Mouse (Mus musculus) forebrain, embryonic 16.5 days (tissue): ENCODE data around the gene Sf3a2. TPM values are rescaled to one million over a fixed set of nuclear protein-coding genes. Genes with fewer than 3 reads are reported as not detected.

ENCODE experiments used
- ATAC-seq: fragments of 200-750 bp; cut with Nextera tagmentation; 2 replicates; pipeline ENCODE4 v1.8.0; 2017; ENCODE audit warnings: mild to moderate bottlenecking, moderate library complexity
- H3K27ac ChIP-seq: fragments of 300-500 bp; sonication (generic); 2 replicates; pipeline ENCODE4 v1.5.1; 2014; ENCODE audit warnings: low read length, control low read depth
- H3K27me3 ChIP-seq: fragments of 300-500 bp; sonication (generic); replicated peaks from 2 replicates; pipeline ENCODE4 v1.6.1; 2014; ENCODE audit warnings: low read length; ENCODE audit not compliant: control insufficient read depth, insufficient read depth
- H3K36me3 ChIP-seq: fragments of 300-500 bp; sonication (generic); 2 replicates; pipeline ENCODE4 v1.6.1; 2014; ENCODE audit not compliant: control insufficient read depth, insufficient read depth
- H3K4me1 ChIP-seq: fragments of 300-500 bp; sonication (generic); replicated peaks from 2 replicates; pipeline ENCODE4 v1.6.1; 2014; ENCODE audit warnings: low read length; ENCODE audit not compliant: control insufficient read depth, insufficient read depth
- H3K4me2 ChIP-seq: fragments of 300-500 bp; sonication (generic); 2 replicates; pipeline ENCODE4 v1.6.1; 2014; ENCODE audit warnings: mild to moderate bottlenecking, low read length, control low read depth
- H3K4me3 ChIP-seq: fragments of 300-500 bp; sonication (generic); replicated peaks from 2 replicates; pipeline ENCODE4 v1.5.1; 2014; ENCODE audit warnings: mild to moderate bottlenecking, low read length, control low read depth
- H3K9ac ChIP-seq: fragments of 300-500 bp; sonication (generic); replicated peaks from 2 replicates; pipeline ENCODE4 v1.6.1; 2014; ENCODE audit warnings: low read depth, low read length, control low read depth
- H3K9me3 ChIP-seq: fragments of 300-500 bp; sonication (generic); 2 replicates; pipeline ENCODE4 v1.6.1; 2016; ENCODE audit warnings: low read length; ENCODE audit not compliant: control insufficient read depth
- WGBS: fragments of 180-500 bp; shearing (Covaris S2); extraction: QIAGEN DNeasy Blood & Tissue Kit; methylation state at CpG from one replicate; pipeline ENCODE4 v1.1.7; 2014; 5-methylcytosine and 5-hydroxymethylcytosine counted together
- polyA plus RNA-seq: library from polyadenylated mRNA; unstranded; fragments of >200 nt; fragmentation: Nextera tagmentation; extraction: Ambion mirVana; gene quantifications from 2 replicates; pipeline ENCODE4 v1.2.1, GENCODE M21; 2015

Gene Sf3a2
- polyA plus RNA-seq, 1 experiment from 2014 or later = 65.1 TPM

DNA sequence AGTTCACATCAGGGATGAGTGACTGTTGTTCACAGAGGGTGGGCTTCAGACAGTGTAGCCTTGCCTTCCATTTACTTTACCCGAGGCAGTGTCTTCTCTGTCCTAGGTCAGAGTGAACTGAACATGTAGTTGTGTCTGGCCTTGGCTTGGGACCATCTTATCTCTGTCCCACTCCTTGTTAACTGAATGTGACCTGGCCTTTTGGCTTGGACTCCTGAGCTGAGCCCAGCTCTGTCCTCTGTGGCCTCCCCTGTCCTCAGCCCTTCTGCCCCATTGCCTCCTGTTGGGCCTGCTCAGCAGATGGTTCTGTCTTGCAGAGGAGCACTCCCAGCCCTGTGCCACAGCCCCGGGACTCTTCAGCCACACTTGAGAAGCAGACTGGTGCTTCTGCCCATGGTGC, 10.5 kb upstream of the Sf3a2 start:
- Histone ChIP-seq H3K9ac (no peak overlapping the region), H3K27ac (no peak overlapping the region), H3K4me2 (no peak overlapping the region), H3K4me3 (no peak overlapping the region), H3K4me1 (0 out of 2 replicates have a peak, but pooled peaks cover 3% of the 10 kb centered on the region), H3K27me3 (no peaks in the 10 kb centered on the region), H3K36me3 (peaks cover 70% of the 10 kb centered on the region), H3K9me3 (no peaks in the 10 kb centered on the region)
- WGBS = 79% methylated on average over 2 of the region's 2 CpGs
- no peak for ATAC-seq

GRCm38 (mm10) chr10:80790761-80791404, 7.1 kb upstream of the Sf3a2 start:
- H3K27me3 ChIP-seq = no peaks in the 10 kb centered on the region
- WGBS = 92% methylated on average over 19 of the region's 19 CpGs
- no peak overlapping the region for H3K27ac ChIP-seq
- H3K9ac ChIP-seq = no peak overlapping the region
- 0 out of 2 replicates have a peak, but pooled peaks cover 3% of the 10 kb centered on the region for H3K4me1 ChIP-seq
- peaks cover 50% of the 10 kb centered on the region for H3K36me3 ChIP-seq
- no peak overlapping the region for H3K4me3 ChIP-seq
- no peak for ATAC-seq
- no peaks in the 10 kb centered on the region for H3K9me3 ChIP-seq
- H3K4me2 ChIP-seq = no peak overlapping the region

- H3K4me2 ChIP-seq = no peak overlapping the region
- no peak overlapping the region for H3K27ac ChIP-seq
- H3K36me3 ChIP-seq = peaks cover 46% of the 10 kb centered on the region
- ATAC-seq = no peak
- H3K4me3 ChIP-seq = no peak overlapping the region
- 81% methylated on average over 31 of the region's 33 CpGs for WGBS
- H3K27me3 ChIP-seq = no peaks in the 10 kb centered on the region
- peaks cover 6% of the 10 kb centered on the region for H3K4me1 ChIP-seq
- no peak overlapping the region for H3K9ac ChIP-seq
- H3K9me3 ChIP-seq = no peaks in the 10 kb centered on the region
These were observed 6.4 kb upstream of the Sf3a2 start for GRCm38 (mm10) chr10:80791476-80792174.

DNA sequence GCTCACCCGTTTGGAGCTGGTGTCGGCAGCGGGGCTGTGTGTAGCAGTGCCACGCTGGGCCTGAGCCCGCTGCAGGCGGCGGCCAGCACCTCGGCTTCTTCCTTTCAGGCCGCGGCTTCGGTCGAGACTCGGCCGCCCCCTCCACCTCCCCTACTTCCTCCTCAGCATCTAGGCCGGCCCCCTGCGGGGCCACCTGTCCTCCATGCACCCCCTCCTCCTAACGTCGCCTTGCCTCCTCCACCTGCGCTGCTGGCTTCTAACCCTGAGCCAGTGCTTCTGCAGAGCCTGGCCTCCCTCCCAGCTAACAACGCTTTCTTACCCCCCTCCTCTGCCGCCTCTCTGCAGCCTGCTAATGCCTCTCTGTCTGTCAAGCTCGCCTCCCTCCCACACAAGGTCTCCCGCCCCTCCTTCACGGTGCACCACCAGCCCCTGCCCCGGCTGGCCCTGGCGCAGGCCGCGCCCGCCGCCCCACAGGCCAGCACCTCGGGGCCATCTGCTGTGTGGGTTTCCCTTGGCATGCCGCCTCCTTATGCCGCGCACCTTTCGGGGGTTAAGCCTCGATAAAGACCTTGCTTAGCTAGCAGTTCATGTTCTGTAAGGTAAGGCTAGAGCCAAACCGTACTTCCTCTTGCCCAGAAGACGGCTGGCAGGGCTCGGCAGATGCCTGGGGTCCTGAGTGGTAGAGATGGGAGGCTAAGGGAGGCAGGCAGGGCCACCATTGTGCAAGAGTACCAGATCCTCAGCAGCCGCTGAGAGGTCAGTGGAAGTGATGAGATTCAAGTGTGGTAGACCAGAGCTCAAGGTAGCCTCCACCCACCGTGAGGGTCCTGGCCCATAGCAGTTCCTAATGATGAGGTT, 5.6 kb upstream of the Sf3a2 start:
- 71% methylated on average over 41 of the region's 41 CpGs for WGBS
- H3K27ac ChIP-seq = 0 out of 2 replicates have a peak overlapping the region, but pooled peaks have one; percentile 14
- ATAC-seq = no peak
- H3K4me2 ChIP-seq = no peak overlapping the region
- H3K9me3 ChIP-seq = no peaks in the 10 kb centered on the region
- peaks cover 13% of the 10 kb centered on the region for H3K4me1 ChIP-seq
- no peak overlapping the region for H3K9ac ChIP-seq
- H3K27me3 ChIP-seq = no peaks in the 10 kb centered on the region
- H3K4me3 ChIP-seq = no peak overlapping the region
- H3K36me3 ChIP-seq = peaks cover 44% of the 10 kb centered on the region

GRCm38 (mm10) chr10:80793033-80793784, 4.8 kb upstream of the Sf3a2 start:
- WGBS = 88% methylated on average over 13 of the region's 13 CpGs
- peaks cover 13% of the 10 kb centered on the region for H3K4me1 ChIP-seq
- H3K36me3 ChIP-seq = peaks cover 37% of the 10 kb centered on the region
- H3K9me3 ChIP-seq = no peaks in the 10 kb centered on the region
- no peak overlapping the region for H3K4me3 ChIP-seq
- ATAC-seq = no peak
- H3K27me3 ChIP-seq = no peaks in the 10 kb centered on the region
- H3K27ac ChIP-seq = no peak overlapping the region
- no peak overlapping the region for H3K4me2 ChIP-seq
- no peak overlapping the region for H3K9ac ChIP-seq

GRCm38 (mm10) chr10:80793803-80794202, 4.2 kb upstream of the Sf3a2 start:
- no peak overlapping the region for H3K4me2 ChIP-seq
- no peak overlapping the region for H3K9ac ChIP-seq
- H3K4me3 ChIP-seq = no peak overlapping the region
- H3K27ac ChIP-seq = no peak overlapping the region
- H3K27me3 ChIP-seq = no peaks in the 10 kb centered on the region
- 90% methylated on average over 4 of the region's 4 CpGs for whole genome bisulfite sequencing
- no peak for ATAC-seq
- H3K4me1 ChIP-seq = peaks cover 13% of the 10 kb centered on the region
- peaks cover 33% of the 10 kb centered on the region for H3K36me3 ChIP-seq
- no peaks in the 10 kb centered on the region for H3K9me3 ChIP-seq

DNA sequence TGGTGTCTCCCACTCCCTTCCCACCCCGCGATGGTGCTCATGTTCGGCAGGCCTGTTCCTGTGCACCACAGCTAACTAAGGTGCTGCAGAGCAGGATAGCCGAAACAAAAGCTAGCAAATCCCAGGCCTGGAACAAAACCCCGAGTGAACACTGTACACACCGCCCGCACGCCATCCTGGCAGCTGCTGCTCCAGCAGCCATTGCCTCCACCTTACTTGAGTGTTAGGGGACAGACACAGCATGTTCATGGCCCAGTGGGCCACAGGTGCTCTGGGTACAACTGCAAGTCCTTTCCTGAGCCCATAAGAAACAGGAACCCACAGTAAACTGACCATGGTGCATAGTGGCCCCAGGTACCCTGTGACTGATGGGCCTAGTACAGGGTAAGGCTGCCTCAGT, 3.2 kb upstream of the Sf3a2 start:
- no peaks in the 10 kb centered on the region for H3K9me3 ChIP-seq
- no peak overlapping the region for H3K4me3 ChIP-seq
- no peak overlapping the region for H3K4me2 ChIP-seq
- H3K36me3 ChIP-seq = peaks cover 25% of the 10 kb centered on the region
- no peak overlapping the region for H3K27ac ChIP-seq
- H3K9ac ChIP-seq = no peak overlapping the region
- peaks cover 19% of the 10 kb centered on the region for H3K4me1 ChIP-seq
- H3K27me3 ChIP-seq = no peaks in the 10 kb centered on the region
- WGBS = 89% methylated on average over 8 of the region's 8 CpGs
- no peak for ATAC-seq

DNA sequence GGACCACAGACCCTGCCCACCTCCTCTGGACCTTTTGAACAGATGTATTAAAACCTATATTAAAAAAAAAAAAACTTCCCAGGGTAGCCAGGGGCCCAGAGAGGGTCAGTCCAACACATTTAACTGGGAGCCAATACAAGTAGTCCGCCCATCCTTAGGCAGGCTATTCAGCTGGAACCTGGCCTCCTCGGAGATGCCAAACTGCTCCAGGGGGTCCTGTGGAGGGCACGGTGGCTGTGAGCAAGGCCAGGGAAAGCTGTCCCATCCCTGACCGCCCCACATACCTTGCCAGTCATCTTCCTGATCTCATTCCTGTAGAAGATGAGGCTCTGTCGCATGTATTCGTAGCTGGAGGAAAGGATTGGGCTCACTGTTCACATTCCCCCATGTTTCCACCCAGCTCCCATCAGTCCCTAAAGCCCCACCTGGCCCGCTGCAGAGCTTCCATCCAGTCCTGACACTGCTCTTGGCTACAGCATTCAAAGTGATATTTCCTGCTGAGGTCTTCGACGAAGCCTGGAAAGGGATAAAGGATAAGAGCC, 1.6 kb upstream of the Sf3a2 start:
- Histone ChIP-seq H3K9ac (no peak overlapping the region), H3K4me3 (no peak overlapping the region), H3K4me2 (peak overlapping the region; percentile 68), H3K4me1 (peaks cover 27% of the 10 kb centered on the region), H3K36me3 (peaks cover 16% of the 10 kb centered on the region; the same call in 1 of the 2 replicates), H3K9me3 (no peaks in the 10 kb centered on the region), H3K27me3 (no peaks in the 10 kb centered on the region), H3K27ac (no peak overlapping the region)
- ATAC-seq = no peak
- 85% methylated on average over 9 of the region's 9 CpGs for WGBS
